Mouse (Mus musculus) bone marrow macrophage, adult 2 months (primary cell): ENCODE results near the gene Cnot4.

Experiments used
- CTCF ChIP-seq: IDR thresholded peaks from 2 replicates; pipeline ENCODE4 v1.5.1; 2012; ENCODE audit warnings: low read depth, mild to moderate bottlenecking, low read length, moderate library complexity
- POLR2A ChIP-seq: IDR thresholded peaks from 2 replicates; pipeline ENCODE4 v1.6.1; 2012; ENCODE audit warnings: mild to moderate bottlenecking, low read depth, low read length, borderline replicate concordance

DNA sequence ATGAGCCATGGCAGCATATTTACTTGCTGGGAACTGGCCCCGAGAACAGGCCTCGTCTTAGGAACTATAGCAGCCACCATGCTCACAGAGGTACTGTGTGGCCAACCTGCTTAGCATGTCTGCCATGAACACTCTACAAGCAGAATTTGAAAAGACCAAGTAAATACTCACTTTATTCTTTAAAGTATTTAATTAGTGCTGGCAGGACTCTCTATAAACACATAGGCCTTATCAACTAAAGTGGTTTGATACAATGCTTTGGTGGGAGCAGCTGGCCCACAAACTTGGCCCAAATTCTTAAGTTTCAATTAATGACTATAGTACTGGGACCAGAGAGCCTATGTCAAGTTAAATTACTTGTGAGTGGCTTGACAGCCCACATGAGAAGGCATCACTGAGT is 105.5 kb downstream of the Cnot4 start:
- no peak for TF ChIP-seq CTCF
- no peak for TF ChIP-seq POLR2A
